In genomic region chr6:52267221-52267620, GRCm38 (mm10) we compare ENCODE assay signal across 20 mouse cellular contexts. TPM values are rescaled to one million over a fixed set of nuclear protein-coding genes. Genes with fewer than 3 reads are reported as not detected.
"Had no signal": no experiment of that assay in that cellular context is flagged by ENCODE, and none has a peak within 500 bp of the region (broad histone marks: within the 10 kb centered on the region; RNA-seq: fewer than 3 reads in every experiment).

No protein-coding gene starts in this region.

- DNase-seq: kidney, adult 8-10 months; kidney, postnatal 10 days; kidney, postnatal 4 days; left cerebral cortex, postnatal 4 days; retina, postnatal 1 day; thymus, postnatal 4 days had no signal

- H3K4me2 ChIP-seq: liver, embryonic 12.5 days; neural tube, embryonic 13.5 days; stomach, embryonic 15.5 days had no signal

- ATAC-seq: intestine, postnatal 0 days; liver, embryonic 12.5 days; midbrain, embryonic 16.5 days had no signal

- H3K9me3 ChIP-seq: liver, embryonic 12.5 days; neural tube, embryonic 13.5 days; stomach, embryonic 15.5 days had no signal

- H3K9ac ChIP-seq: liver, embryonic 12.5 days; neural tube, embryonic 13.5 days; stomach, embryonic 15.5 days had no signal

- H3K36me3 ChIP-seq: liver, embryonic 12.5 days; neural tube, embryonic 13.5 days; stomach, embryonic 15.5 days had no signal

- H3K4me1 ChIP-seq: liver, embryonic 12.5 days; neural tube, embryonic 13.5 days; stomach, embryonic 15.5 days had no signal

- H3K4me3 ChIP-seq: layer of hippocampus, adult 2 months; liver, embryonic 12.5 days; neural tube, embryonic 13.5 days; stomach, embryonic 15.5 days had no signal

- H3K27ac ChIP-seq: layer of hippocampus, adult 2 months; liver, embryonic 12.5 days; neural tube, embryonic 13.5 days; stomach, embryonic 15.5 days had no signal

RNA-seq across cellular contexts. Expression of gene Hoxa13, which starts 6.5 kb away (rescaled TPM):
- total RNA-seq: layer of hippocampus, adult 2 months; layer of hippocampus, postnatal 14 days; left cerebral cortex, adult 18-20 months; left cerebral cortex, postnatal 10 days; left cerebral cortex, postnatal 4 days; megakaryocyte-erythroid progenitor cell, adult 5-6 weeks had no signal
- polyA plus RNA-seq: intestine, postnatal 0 days; liver, embryonic 12.5 days; liver, embryonic 16.5 days; lung, embryonic 16.5 days; midbrain, embryonic 16.5 days; spleen, adult 2 months; stomach, embryonic 15.5 days; thymus, postnatal 0 days had no signal

RNA-seq across cellular contexts. Expression of gene Hoxa11, which starts 21.6 kb away (rescaled TPM):
- total RNA-seq: layer of hippocampus, adult 2 months; layer of hippocampus, postnatal 14 days; left cerebral cortex, adult 18-20 months; left cerebral cortex, postnatal 10 days; left cerebral cortex, postnatal 4 days; megakaryocyte-erythroid progenitor cell, adult 5-6 weeks had no signal
- polyA plus RNA-seq: liver, embryonic 12.5 days; liver, embryonic 16.5 days; lung, embryonic 16.5 days; midbrain, embryonic 16.5 days; spleen, adult 2 months; thymus, postnatal 0 days had no signal

RNA-seq across cellular contexts. Expression of gene Hoxa10, which starts 26.6 kb away (rescaled TPM):
- total RNA-seq: layer of hippocampus, adult 2 months; layer of hippocampus, postnatal 14 days; left cerebral cortex, adult 18-20 months; left cerebral cortex, postnatal 10 days; left cerebral cortex, postnatal 4 days; megakaryocyte-erythroid progenitor cell, adult 5-6 weeks had no signal
- polyA plus RNA-seq: lung, embryonic 16.5 days; midbrain, embryonic 16.5 days; spleen, adult 2 months had no signal

RNA-seq across cellular contexts. Expression of gene Hoxa9, which starts 36.3 kb away (rescaled TPM):
- total RNA-seq: layer of hippocampus, adult 2 months; layer of hippocampus, postnatal 14 days; left cerebral cortex, adult 18-20 months; left cerebral cortex, postnatal 10 days; left cerebral cortex, postnatal 4 days had no signal
- polyA plus RNA-seq: midbrain, embryonic 16.5 days had no signal

RNA-seq across cellular contexts. Expression of gene Hoxa7, which starts 45.6 kb away (rescaled TPM):
- total RNA-seq: layer of hippocampus, adult 2 months; left cerebral cortex, adult 18-20 months; left cerebral cortex, postnatal 10 days; left cerebral cortex, postnatal 4 days had no signal
- polyA plus RNA-seq: midbrain, embryonic 16.5 days had no signal
